ENCODE assay signal across 22 mouse cellular contexts in the genomic region with DNA sequence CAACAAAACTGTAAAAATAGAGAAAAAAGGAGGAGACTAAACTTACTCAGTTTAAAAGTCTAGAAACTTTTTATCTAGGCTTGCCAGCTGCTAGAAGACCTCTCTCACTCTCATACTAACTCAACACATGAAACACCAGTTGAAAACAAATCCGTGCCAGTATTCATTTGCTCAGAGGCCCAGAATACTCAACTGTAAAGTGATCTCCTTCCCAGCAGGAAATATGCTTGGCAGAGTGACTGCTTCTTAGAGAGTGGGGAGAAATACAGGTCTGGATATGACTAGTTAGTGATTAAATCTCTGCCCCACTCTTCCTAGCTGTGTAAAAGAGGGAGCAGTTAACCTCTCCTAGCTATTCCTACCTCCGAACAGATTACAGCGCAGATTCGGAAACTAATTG. TPM values are rescaled to one million over a fixed set of nuclear protein-coding genes. Genes with fewer than 3 reads are reported as not detected.
DNase-seq lines count a peak whose midpoint lies in the region; ATAC-seq and TF ChIP-seq lines count a peak whose summit lies in the region.
"Had no signal": no experiment of that assay in that cellular context is flagged by ENCODE, and none has a peak within 500 bp of the region (broad histone marks: within the 10 kb centered on the region; RNA-seq: fewer than 3 reads in every experiment).

No protein-coding gene starts in this region.

- no peak for DNase-seq in kidney, adult 9 months
- peak; percentile 57 for DNase-seq in NIH3T3 (ENCODE audit: low read depth)
- DNase-seq in cerebellum, adult 2 months: no peak
- no peak for DNase-seq in urinary bladder, postnatal 25 days (ENCODE audit: low spot score)
- DNase-seq in cerebellum, postnatal 10 days: no peak
- DNase-seq: adrenal gland, postnatal 25 days; cerebellum, adult 9-10 months; forebrain, postnatal 0 days; left cerebral cortex, postnatal 4 days; lung, postnatal 10 days; spleen, adult 18-20 months; thymus, postnatal 14 days had no signal

- no peaks in the 10 kb centered on the region for H3K9me3 ChIP-seq in kidney, embryonic 16.5 days (ENCODE audit: low read length)
- no peaks in the 10 kb centered on the region for H3K9me3 ChIP-seq in embryonic facial prominence, embryonic 12.5 days
- H3K9me3 ChIP-seq in limb, embryonic 13.5 days: 0 out of 2 replicates have a peak, but pooled peaks cover 3% of the 10 kb centered on the region
- H3K9me3 ChIP-seq: hindbrain, embryonic 15.5 days; intestine, embryonic 15.5 days; neural tube, embryonic 15.5 days had no signal

- WGBS in kidney, embryonic 16.5 days: 50% methylated on average over 4 of the region's 4 CpGs
- WGBS in embryonic facial prominence, embryonic 12.5 days: 57% methylated on average over 4 of the region's 4 CpGs
- WGBS in limb, embryonic 13.5 days: 61% methylated on average over 4 of the region's 4 CpGs
- WGBS in cerebellum, adult 2 months: 73% methylated on average over 4 of the region's 4 CpGs

- peaks cover 21% of the 10 kb centered on the region for H3K4me1 ChIP-seq in kidney, embryonic 16.5 days (ENCODE audit: insufficient read depth, low read length)
- peaks cover 39% of the 10 kb centered on the region for H3K4me1 ChIP-seq in embryonic facial prominence, embryonic 12.5 days
- peaks cover 44% of the 10 kb centered on the region for H3K4me1 ChIP-seq in limb, embryonic 13.5 days
- H3K4me1 ChIP-seq in cerebellum, adult 2 months (ENCODE audit: control insufficient read depth, insufficient read depth, low read length): peaks cover 5% of the 10 kb centered on the region

- H3K4me3 ChIP-seq in kidney, embryonic 16.5 days (ENCODE audit: low read length): no peak overlapping the region
- H3K4me3 ChIP-seq in embryonic facial prominence, embryonic 12.5 days: no peak overlapping the region
- no peak overlapping the region for H3K4me3 ChIP-seq in limb, embryonic 13.5 days
- no peak overlapping the region for H3K4me3 ChIP-seq in cerebellum, adult 2 months (replicated peaks; ENCODE audit: insufficient read depth, low read depth, low read length)
- H3K4me3 ChIP-seq: hindbrain, embryonic 15.5 days; intestine, embryonic 15.5 days; left cerebral cortex, adult 2 months; midbrain, embryonic 10.5 days; neural tube, embryonic 15.5 days had no signal

- H3K9ac ChIP-seq in kidney, embryonic 16.5 days (replicated peaks; ENCODE audit: low read length): no peak overlapping the region
- H3K9ac ChIP-seq in embryonic facial prominence, embryonic 12.5 days: no peak overlapping the region
- H3K9ac ChIP-seq in limb, embryonic 13.5 days: no peak overlapping the region
- H3K9ac ChIP-seq: forebrain, postnatal 0 days; hindbrain, embryonic 15.5 days; intestine, embryonic 15.5 days; liver, embryonic 14.5 days; neural tube, embryonic 15.5 days had no signal

- no peaks in the 10 kb centered on the region for H3K27me3 ChIP-seq in kidney, embryonic 16.5 days (ENCODE audit: insufficient read depth, low read length)
- H3K27me3 ChIP-seq in embryonic facial prominence, embryonic 12.5 days: no peaks in the 10 kb centered on the region
- no peaks in the 10 kb centered on the region for H3K27me3 ChIP-seq in limb, embryonic 13.5 days
- no peaks in the 10 kb centered on the region for H3K27me3 ChIP-seq in cerebellum, adult 2 months (ENCODE audit: control insufficient read depth, insufficient read depth, low read length)
- H3K27me3 ChIP-seq: hindbrain, embryonic 15.5 days; intestine, embryonic 15.5 days; neural tube, embryonic 15.5 days had no signal

- no peak for ATAC-seq in kidney, embryonic 16.5 days (ENCODE audit: low FRiP score, low TSS enrichment)
- ATAC-seq in embryonic facial prominence, embryonic 12.5 days (ENCODE audit: insufficient number of reproducible peaks, insufficient read depth, low FRiP score, low TSS enrichment): no peak
- ATAC-seq in limb, embryonic 13.5 days (ENCODE audit: low FRiP score, low read depth): no peak
- ATAC-seq: forebrain, postnatal 0 days; intestine, embryonic 15.5 days had no signal

- H3K36me3 ChIP-seq in kidney, embryonic 16.5 days (ENCODE audit: insufficient read depth, low read length): no peaks in the 10 kb centered on the region
- no peaks in the 10 kb centered on the region for H3K36me3 ChIP-seq in embryonic facial prominence, embryonic 12.5 days
- no peaks in the 10 kb centered on the region for H3K36me3 ChIP-seq in limb, embryonic 13.5 days
- H3K36me3 ChIP-seq: hindbrain, embryonic 15.5 days; intestine, embryonic 15.5 days; midbrain, embryonic 10.5 days; neural tube, embryonic 15.5 days had no signal

- no peak for TF ChIP-seq POLR2A in cerebellum, adult 2 months (IDR thresholded peaks at IDR 0.05; ENCODE audit: borderline replicate concordance, insufficient read depth, low read length)

- TF ChIP-seq CTCF in cerebellum, adult 2 months (IDR thresholded peaks at IDR 0.05; ENCODE audit: borderline replicate concordance, insufficient read depth, low read depth, low read length): no peak

- H3K27ac ChIP-seq in kidney, embryonic 16.5 days (ENCODE audit: low read length): peak overlapping the region; percentile 62
- peak overlapping the region; percentile 56 for H3K27ac ChIP-seq in embryonic facial prominence, embryonic 12.5 days
- H3K27ac ChIP-seq in limb, embryonic 13.5 days: peak overlapping the region; percentile 69; the same call in 1 of the 2 replicates
- no peak overlapping the region for H3K27ac ChIP-seq in cerebellum, adult 2 months (ENCODE audit: insufficient read depth, low read length)
- H3K27ac ChIP-seq: hindbrain, embryonic 15.5 days; intestine, embryonic 15.5 days; left cerebral cortex, adult 2 months; liver, embryonic 14.5 days; midbrain, embryonic 10.5 days; neural tube, embryonic 15.5 days had no signal

- no peak overlapping the region for H3K4me2 ChIP-seq in kidney, embryonic 16.5 days (replicated peaks; ENCODE audit: low read depth, low read length)
- no peak overlapping the region for H3K4me2 ChIP-seq in embryonic facial prominence, embryonic 12.5 days (replicated peaks)
- no peak overlapping the region for H3K4me2 ChIP-seq in limb, embryonic 13.5 days (replicated peaks)
- H3K4me2 ChIP-seq: heart, embryonic 11.5 days; hindbrain, embryonic 15.5 days; intestine, embryonic 15.5 days; neural tube, embryonic 15.5 days had no signal

RNA-seq across cellular contexts. Expression of a gene that starts 2.3 kb away (rescaled TPM):
- polyA plus RNA-seq in kidney, embryonic 16.5 days (2015; fragmentation: Nextera tagmentation; extraction: Ambion mirVana): 30.9 and 31.3 TPM in 2 replicates
- 42.0 and 51.4 TPM in 2 replicates for polyA plus RNA-seq in embryonic facial prominence, embryonic 12.5 days (2016; fragmentation: Nextera tagmentation; extraction: Ambion mirVana)
- 42.4 and 42.7 TPM in 2 replicates for polyA plus RNA-seq in limb, embryonic 13.5 days (2015; fragmentation: Nextera tagmentation; extraction: Ambion mirVana)
- 270 TPM in 2 replicates for polyA plus RNA-seq in cerebellum, adult 2 months (2012; rRNA removed)

RNA-seq across cellular contexts. Expression of a gene that starts 24.1 kb away (rescaled TPM):
- 65.8 and 68.6 TPM in 2 replicates for polyA plus RNA-seq in kidney, embryonic 16.5 days (2015; fragmentation: Nextera tagmentation; extraction: Ambion mirVana)
- 73.5 and 74.8 TPM in 2 replicates for polyA plus RNA-seq in embryonic facial prominence, embryonic 12.5 days (2016; fragmentation: Nextera tagmentation; extraction: Ambion mirVana)
- 74.0 and 75.1 TPM in 2 replicates for polyA plus RNA-seq in limb, embryonic 13.5 days (2015; fragmentation: Nextera tagmentation; extraction: Ambion mirVana)
- polyA plus RNA-seq in cerebellum, adult 2 months (2012; rRNA removed): 61.8 and 66.0 TPM in 2 replicates

RNA-seq across cellular contexts. Expression of a gene that starts 55.5 kb away (rescaled TPM):
- 58.0 and 59.5 TPM in 2 replicates for polyA plus RNA-seq in kidney, embryonic 16.5 days (2015; fragmentation: Nextera tagmentation; extraction: Ambion mirVana)
- polyA plus RNA-seq in embryonic facial prominence, embryonic 12.5 days (2016; fragmentation: Nextera tagmentation; extraction: Ambion mirVana): 42.4 and 45.1 TPM in 2 replicates
- 38.6 and 45.5 TPM in 2 replicates for polyA plus RNA-seq in limb, embryonic 13.5 days (2015; fragmentation: Nextera tagmentation; extraction: Ambion mirVana)
- 46.5 and 50.8 TPM in 2 replicates for polyA plus RNA-seq in cerebellum, adult 2 months (2012; rRNA removed)
